Comparison of ENCODE assay signal across 18 mouse cellular contexts in genomic region chr11:90155066-90155465, GRCm38 (mm10). TPM values are rescaled to one million over a fixed set of nuclear protein-coding genes. Genes with fewer than 3 reads are reported as not detected.
DNase-seq lines count a peak whose midpoint lies in the region; ATAC-seq and TF ChIP-seq lines count a peak whose summit lies in the region.
"Had no signal": no experiment of that assay in that cellular context is flagged by ENCODE, and none has a peak within 500 bp of the region (broad histone marks: within the 10 kb centered on the region; RNA-seq: fewer than 3 reads in every experiment).

No protein-coding gene starts in this region.

- peaks cover 10% of the 10 kb centered on the region for H3K4me1 ChIP-seq in forebrain, embryonic 10.5 days
- no peaks in the 10 kb centered on the region for H3K4me1 ChIP-seq in forebrain, postnatal 0 days (ENCODE audit: insufficient read depth)
- peaks cover 17% of the 10 kb centered on the region for H3K4me1 ChIP-seq in midbrain, embryonic 10.5 days
- H3K4me1 ChIP-seq in midbrain, embryonic 16.5 days (ENCODE audit: control insufficient read depth, insufficient read depth, low read length) = peaks cover 4% of the 10 kb centered on the region; the same call in 1 of the 2 replicates
- 0 out of 2 replicates have a peak, but pooled peaks cover 3% of the 10 kb centered on the region for H3K4me1 ChIP-seq in hindbrain, postnatal 0 days (ENCODE audit: insufficient read depth, low read length)
- H3K4me1 ChIP-seq in neural tube, embryonic 14.5 days (ENCODE audit: control insufficient read depth, insufficient read depth, low read length) = no peaks in the 10 kb centered on the region

- H3K27me3 ChIP-seq in forebrain, embryonic 10.5 days (ENCODE audit: poor library complexity, severe bottlenecking) = no peaks in the 10 kb centered on the region
- no peaks in the 10 kb centered on the region for H3K27me3 ChIP-seq in forebrain, postnatal 0 days (ENCODE audit: insufficient read depth, low read length)
- H3K27me3 ChIP-seq in midbrain, embryonic 10.5 days (ENCODE audit: low read depth, poor library complexity, severe bottlenecking) = no peaks in the 10 kb centered on the region
- no peaks in the 10 kb centered on the region for H3K27me3 ChIP-seq in midbrain, embryonic 16.5 days (ENCODE audit: control insufficient read depth, insufficient read depth, low read depth, low read length)
- no peaks in the 10 kb centered on the region for H3K27me3 ChIP-seq in hindbrain, postnatal 0 days (ENCODE audit: insufficient read depth, low read length)
- no peaks in the 10 kb centered on the region for H3K27me3 ChIP-seq in neural tube, embryonic 14.5 days (ENCODE audit: control insufficient read depth, insufficient read depth, low read length)

- ATAC-seq in forebrain, postnatal 0 days = no peak
- no peak for ATAC-seq in midbrain, embryonic 16.5 days
- ATAC-seq in hindbrain, postnatal 0 days = no peak
- ATAC-seq in neural tube, embryonic 14.5 days (ENCODE audit: low read depth) = peak; percentile 44; the same call in 1 of the 2 replicates

- 69% methylated on average over 5 of the region's 5 CpGs for WGBS in forebrain, embryonic 10.5 days
- 18% methylated on average over 5 of the region's 5 CpGs for WGBS in forebrain, postnatal 0 days
- WGBS in midbrain, embryonic 10.5 days = 56% methylated on average over 5 of the region's 5 CpGs
- WGBS in midbrain, embryonic 16.5 days = 20% methylated on average over 5 of the region's 5 CpGs
- WGBS in hindbrain, postnatal 0 days = 21% methylated on average over 5 of the region's 5 CpGs
- WGBS in neural tube, embryonic 14.5 days = 14% methylated on average over 5 of the region's 5 CpGs

- no peaks in the 10 kb centered on the region for H3K9me3 ChIP-seq in forebrain, embryonic 10.5 days
- no peaks in the 10 kb centered on the region for H3K9me3 ChIP-seq in forebrain, postnatal 0 days (ENCODE audit: low read length)
- H3K9me3 ChIP-seq in midbrain, embryonic 10.5 days (replicated peaks) = no peaks in the 10 kb centered on the region
- H3K9me3 ChIP-seq in midbrain, embryonic 16.5 days (replicated peaks; ENCODE audit: control insufficient read depth, low read length, poor library complexity, severe bottlenecking) = no peaks in the 10 kb centered on the region
- H3K9me3 ChIP-seq in hindbrain, postnatal 0 days (ENCODE audit: low read length) = no peaks in the 10 kb centered on the region
- H3K9me3 ChIP-seq in neural tube, embryonic 14.5 days (ENCODE audit: control insufficient read depth, low read length) = no peaks in the 10 kb centered on the region

- peak overlapping the region; percentile 69 for H3K27ac ChIP-seq in forebrain, embryonic 10.5 days
- H3K27ac ChIP-seq in forebrain, postnatal 0 days (ENCODE audit: low read depth, low read length) = no peak overlapping the region
- peak overlapping the region; percentile 81 for H3K27ac ChIP-seq in midbrain, embryonic 10.5 days (replicated peaks)
- H3K27ac ChIP-seq in midbrain, embryonic 16.5 days (ENCODE audit: low read length) = no peak overlapping the region
- H3K27ac ChIP-seq in hindbrain, postnatal 0 days = 0 out of 2 replicates have a peak overlapping the region, but pooled peaks have one; percentile 20
- 0 out of 2 replicates have a peak overlapping the region, but pooled peaks have one; percentile 5 for H3K27ac ChIP-seq in neural tube, embryonic 14.5 days (ENCODE audit: low read depth, low read length)

- no peak overlapping the region for H3K4me2 ChIP-seq in forebrain, postnatal 0 days (ENCODE audit: low read depth)
- no peak overlapping the region for H3K4me2 ChIP-seq in midbrain, embryonic 16.5 days (ENCODE audit: low read length)
- H3K4me2 ChIP-seq in hindbrain, postnatal 0 days (ENCODE audit: low read depth, low read length) = no peak overlapping the region
- H3K4me2 ChIP-seq in neural tube, embryonic 14.5 days (ENCODE audit: low read depth, low read length) = no peak overlapping the region
- H3K4me2 ChIP-seq: liver, embryonic 11.5 days had no signal

- no peak for TF ChIP-seq CTCF in forebrain, postnatal 0 days (IDR thresholded peaks at IDR 0.05; ENCODE audit: low read depth)
- TF ChIP-seq CTCF in hindbrain, postnatal 0 days (IDR thresholded peaks at IDR 0.05; ENCODE audit: low read depth) = no peak

- no peaks in the 10 kb centered on the region for H3K36me3 ChIP-seq in forebrain, embryonic 10.5 days (replicated peaks)
- H3K36me3 ChIP-seq in forebrain, postnatal 0 days (ENCODE audit: insufficient read depth) = no peaks in the 10 kb centered on the region
- H3K36me3 ChIP-seq in midbrain, embryonic 10.5 days = no peaks in the 10 kb centered on the region
- no peaks in the 10 kb centered on the region for H3K36me3 ChIP-seq in midbrain, embryonic 16.5 days (ENCODE audit: control insufficient read depth, insufficient read depth, low read length)
- no peaks in the 10 kb centered on the region for H3K36me3 ChIP-seq in hindbrain, postnatal 0 days (ENCODE audit: insufficient read depth, low read length)
- H3K36me3 ChIP-seq in neural tube, embryonic 14.5 days (ENCODE audit: control insufficient read depth, insufficient read depth, low read length) = no peaks in the 10 kb centered on the region

- no peak overlapping the region for H3K4me3 ChIP-seq in forebrain, embryonic 10.5 days
- H3K4me3 ChIP-seq in forebrain, postnatal 0 days (ENCODE audit: low read depth, low read length) = no peak overlapping the region
- H3K4me3 ChIP-seq in midbrain, embryonic 10.5 days = no peak overlapping the region
- H3K4me3 ChIP-seq in midbrain, embryonic 16.5 days (ENCODE audit: low read depth, low read length) = no peak overlapping the region
- H3K4me3 ChIP-seq in hindbrain, postnatal 0 days (ENCODE audit: low read length) = no peak overlapping the region
- H3K4me3 ChIP-seq in neural tube, embryonic 14.5 days (ENCODE audit: low read depth, low read length) = no peak overlapping the region

- H3K9ac ChIP-seq in forebrain, postnatal 0 days = no peak overlapping the region
- H3K9ac ChIP-seq in midbrain, embryonic 16.5 days (ENCODE audit: low read depth, low read length) = no peak overlapping the region
- no peak overlapping the region for H3K9ac ChIP-seq in hindbrain, postnatal 0 days (replicated peaks; ENCODE audit: low read length)
- no peak overlapping the region for H3K9ac ChIP-seq in neural tube, embryonic 14.5 days (replicated peaks; ENCODE audit: low read depth, low read length)

- DNase-seq in forebrain, embryonic 10.5 days (ENCODE audit: extremely low spot score, low spot score) = no peak
- DNase-seq in forebrain, postnatal 0 days = no peak
- no peak for DNase-seq in midbrain, embryonic 10.5 days (ENCODE audit: low spot score)
- no peak for DNase-seq in hindbrain, postnatal 0 days (ENCODE audit: low spot score)
- DNase-seq in lung, postnatal 36 days = no peak
- DNase-seq in right cerebral cortex, adult 18-20 months = no peak
- DNase-seq: adrenal gland, adult 2 months; cerebellum, postnatal 10 days; gastrocnemius, postnatal 25 days; kidney, adult 18-20 months; kidney, postnatal 36 days; layer of hippocampus, adult 9-11 months; lung, adult 18-20 months; right cerebral cortex, postnatal 14 days; spleen, adult 18-20 months had no signal

RNA-seq across cellular contexts. Expression of gene Gm45716, which starts 32.4 kb away (rescaled TPM):
- polyA plus RNA-seq in forebrain, embryonic 10.5 days (2016; fragmentation: Nextera tagmentation; extraction: Ambion mirVana) = 14.7 and 16.9 TPM in 2 replicates
- 12.0 and 14.5 TPM in 2 replicates for total RNA-seq in forebrain, postnatal 0 days (2014; rRNA removed)
- 24.7 and 32.7 TPM in 2 replicates for polyA plus RNA-seq in forebrain, postnatal 0 days (2015; fragmentation: Nextera tagmentation; extraction: Ambion mirVana)
- 15.4 TPM in 2 replicates for polyA plus RNA-seq in midbrain, embryonic 10.5 days (2016; fragmentation: Nextera tagmentation; extraction: Ambion mirVana)
- polyA plus RNA-seq in midbrain, embryonic 16.5 days (2015; fragmentation: Nextera tagmentation; extraction: Ambion mirVana) = 23.2 and 23.3 TPM in 2 replicates
- total RNA-seq in hindbrain, postnatal 0 days (2014; rRNA removed) = 5.6 and 13.5 TPM in 2 replicates
- 22.2 and 22.9 TPM in 2 replicates for polyA plus RNA-seq in hindbrain, postnatal 0 days (2015; fragmentation: Nextera tagmentation; extraction: Ambion mirVana)
- polyA plus RNA-seq in neural tube, embryonic 14.5 days (2014; fragmentation: Nextera tagmentation; extraction: Ambion mirVana) = 23.7 and 24.9 TPM in 2 replicates

Comparison
In these comparisons a context has a peak if more than half of its experiments do, and no peak if none do; other contexts are left out.
1. H3K27ac ChIP-seq: peak in forebrain, embryonic 10.5 days (single experiment), midbrain, embryonic 10.5 days (single experiment), hindbrain, postnatal 0 days (single experiment) and neural tube, embryonic 14.5 days (single experiment); none in forebrain, postnatal 0 days (single experiment) and midbrain, embryonic 16.5 days (single experiment).